Mouse (Mus musculus) stomach, embryonic 15.5 days (tissue): Measurements from ENCODE around the gene Slc9b1. TPM values are rescaled to one million over a fixed set of nuclear protein-coding genes. Genes with fewer than 3 reads are reported as not detected.

Source experiments
- ATAC-seq: fragments of 200-750 bp; cut with Nextera tagmentation; 2 replicates; pipeline ENCODE4 v1.8.0; 2017; ENCODE audit warnings: low read depth, moderate number of reproducible peaks, moderate TSS enrichment; ENCODE audit not compliant: insufficient read depth, low FRiP score
- H3K27ac ChIP-seq: fragments of 300-500 bp; sonication (generic); 2 replicates; pipeline ENCODE4 v1.5.1; 2015; ENCODE audit warnings: mild to moderate bottlenecking, inconsistent platforms
- H3K27me3 ChIP-seq: fragments of 300-500 bp; sonication (generic); replicated peaks from 2 replicates; pipeline ENCODE4 v1.6.1; 2015; ENCODE audit warnings: inconsistent platforms
- H3K36me3 ChIP-seq: fragments of 300-500 bp; sonication (generic); 2 replicates; pipeline ENCODE4 v1.6.1; 2015; ENCODE audit warnings: inconsistent platforms
- H3K4me1 ChIP-seq: fragments of 300-500 bp; sonication (generic); 2 replicates; pipeline ENCODE4 v1.6.1; 2015; ENCODE audit warnings: inconsistent platforms
- H3K4me2 ChIP-seq: fragments of 300-500 bp; sonication (generic); 2 replicates; pipeline ENCODE4 v1.6.1; 2015; ENCODE audit warnings: mild to moderate bottlenecking, inconsistent platforms
- H3K4me3 ChIP-seq: fragments of 300-500 bp; sonication (generic); replicated peaks from 2 replicates; pipeline ENCODE4 v1.5.1; 2015; ENCODE audit warnings: inconsistent platforms
- H3K9ac ChIP-seq: fragments of 300-500 bp; sonication (generic); 2 replicates; pipeline ENCODE4 v1.6.1; 2015; ENCODE audit warnings: inconsistent platforms
- H3K9me3 ChIP-seq: fragments of 300-500 bp; sonication (generic); 2 replicates; pipeline ENCODE4 v1.6.1; 2016; ENCODE audit warnings: inconsistent platforms
- WGBS: fragments of 180-500 bp; shearing (Covaris S2); methylation state at CpG from one replicate; pipeline ENCODE4 v1.1.7; 2015; 5-methylcytosine and 5-hydroxymethylcytosine counted together
- polyA plus RNA-seq: library from polyadenylated mRNA; unstranded; fragments of >200 nt; fragmentation: Nextera tagmentation; extraction: Ambion mirVana; gene quantifications from 2 replicates; pipeline ENCODE4 v1.2.1, GENCODE M21; 2015

Slc9b1 gene
- polyA plus RNA-seq, result 0.13 and 0.17 TPM in 2 replicates

- no peak within 1 kb of the TSS for H3K27ac ChIP-seq
- H3K9me3 ChIP-seq, result no peaks in the 10 kb centered on the region
- 79% methylated on average over 14 of the region's 14 CpGs for WGBS
- no peak within 1 kb of the TSS for H3K4me2 ChIP-seq
- ATAC-seq, result no peak
- no peak within 1 kb of the TSS for H3K9ac ChIP-seq
- no peak within 1 kb of the TSS for H3K4me3 ChIP-seq
- no peaks in the 10 kb centered on the region for H3K4me1 ChIP-seq
- no peaks in the 10 kb centered on the region for H3K27me3 ChIP-seq
- H3K36me3 ChIP-seq, result no peaks in the 10 kb centered on the region
Measured at GRCm38 (mm10) chr3:135347739-135348264, at the start of gene Slc9b1. Slc9b1 (plus strand) TSS chr3:135348029.

DNA sequence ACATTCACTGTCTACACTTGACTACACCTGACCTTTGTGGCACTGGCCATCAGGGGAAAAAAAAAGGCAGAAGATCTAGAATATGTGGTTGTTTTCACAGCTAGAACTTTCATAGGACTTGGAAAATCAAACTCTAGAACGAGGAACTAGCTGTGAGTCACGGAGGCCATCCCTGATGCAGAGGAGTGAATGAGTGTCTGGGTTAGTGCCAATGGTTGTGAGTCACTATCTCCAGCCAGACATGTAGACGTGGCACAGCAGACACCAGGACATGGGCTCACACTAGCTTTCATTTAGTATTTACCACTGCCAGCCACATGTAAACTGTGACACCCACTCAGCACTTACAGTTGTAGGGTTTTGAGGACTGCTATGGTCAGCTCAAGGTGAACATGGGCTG lies 49.3 kb upstream of the Slc9b1 start:
- H3K4me2 ChIP-seq, result no peak overlapping the region
- no peak overlapping the region for H3K9ac ChIP-seq
- WGBS, result 78% methylated on average over 3 of the region's 3 CpGs
- no peak for ATAC-seq
- no peak overlapping the region for H3K4me3 ChIP-seq
- no peaks in the 10 kb centered on the region for H3K4me1 ChIP-seq
- H3K27me3 ChIP-seq, result no peaks in the 10 kb centered on the region
- H3K36me3 ChIP-seq, result no peaks in the 10 kb centered on the region
- H3K9me3 ChIP-seq, result no peaks in the 10 kb centered on the region
- H3K27ac ChIP-seq, result no peak overlapping the region

DNA sequence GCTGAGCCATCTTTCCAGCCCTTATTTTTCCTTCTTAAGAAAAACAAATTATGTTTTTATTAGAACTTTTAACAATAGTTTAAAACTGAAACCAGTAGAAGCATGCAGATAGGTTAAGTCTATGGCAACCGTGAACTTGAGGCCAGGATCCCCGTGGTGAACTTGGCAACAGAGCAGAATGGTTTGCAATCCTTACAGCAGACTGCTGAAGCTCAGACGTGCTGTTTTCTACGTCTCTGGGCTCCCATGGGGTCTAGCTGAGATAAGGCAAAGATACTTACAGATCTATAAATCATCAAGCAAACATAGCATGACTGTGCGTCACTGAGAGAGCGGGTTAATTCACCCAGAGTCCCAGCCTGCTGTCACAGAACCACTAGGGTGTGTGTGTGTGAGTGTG lies 47.7 kb upstream of the Slc9b1 start:
- Histone ChIP-seq H3K4me2 (no peak overlapping the region), H3K4me3 (no peak overlapping the region), H3K36me3 (no peaks in the 10 kb centered on the region), H3K4me1 (0 out of 2 replicates have a peak, but pooled peaks cover 3% of the 10 kb centered on the region), H3K27ac (no peak overlapping the region), H3K9me3 (no peaks in the 10 kb centered on the region), H3K27me3 (no peaks in the 10 kb centered on the region), H3K9ac (no peak overlapping the region)
- 60% methylated on average over 6 of the region's 6 CpGs for WGBS
- no peak for ATAC-seq

- no peak for ATAC-seq
- H3K27ac ChIP-seq, result no peak overlapping the region
- H3K4me1 ChIP-seq, result 0 out of 2 replicates have a peak, but pooled peaks cover 3% of the 10 kb centered on the region
- no peaks in the 10 kb centered on the region for H3K36me3 ChIP-seq
- WGBS, result 45% methylated on average over 6 of the region's 6 CpGs
- no peaks in the 10 kb centered on the region for H3K27me3 ChIP-seq
- H3K9ac ChIP-seq, result no peak overlapping the region
- H3K9me3 ChIP-seq, result no peaks in the 10 kb centered on the region
- no peak overlapping the region for H3K4me3 ChIP-seq
- no peak overlapping the region for H3K4me2 ChIP-seq
Measured at GRCm38 (mm10) chr3:135304060-135304459, 43.8 kb upstream of the Slc9b1 start.

DNA sequence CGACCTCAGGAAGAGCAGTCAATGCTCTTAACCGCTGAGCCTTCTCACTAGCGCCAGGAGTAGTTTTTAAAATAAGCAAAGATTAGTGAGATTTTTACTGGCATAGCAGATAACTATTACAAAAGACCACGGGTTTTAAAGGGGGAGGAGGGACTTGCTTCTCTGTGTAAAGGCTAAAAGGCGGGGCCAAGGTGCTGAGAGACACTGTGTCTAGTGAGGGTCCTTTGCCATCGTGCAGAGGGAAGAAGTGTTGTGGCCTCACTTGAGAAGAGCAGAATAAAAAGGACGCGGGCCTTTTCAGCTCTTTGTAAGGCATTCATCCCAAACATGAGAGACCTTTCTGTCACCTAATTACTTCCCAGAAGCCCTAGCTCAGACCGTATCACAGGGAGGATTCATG lies 43.3 kb upstream of the Slc9b1 start:
- WGBS, result 29% methylated on average over 9 of the region's 9 CpGs

GRCm38 (mm10) chr3:135307411-135308259 lies 40.2 kb upstream of the Slc9b1 start, which contains the start of gene Slc9b2:
Slc9b2 (plus strand) TSS chr3:135307700.
- H3K9me3 ChIP-seq, result no peaks in the 10 kb centered on the region
- no peak within 1 kb of the TSS for H3K27ac ChIP-seq
- peak; percentile 94 for ATAC-seq
- H3K36me3 ChIP-seq, result no peaks in the 10 kb centered on the region
- H3K4me1 ChIP-seq, result 0 out of 2 replicates have a peak, but pooled peaks cover 3% of the 10 kb centered on the region
- H3K9ac ChIP-seq, result no peak within 1 kb of the TSS
- WGBS, result 8% methylated on average over 28 of the region's 28 CpGs
- no peaks in the 10 kb centered on the region for H3K27me3 ChIP-seq
- H3K4me2 ChIP-seq, result peak within 1 kb of the TSS; percentile 68
- H3K4me3 ChIP-seq, result peak within 1 kb of the TSS; percentile 37

More for the DNA sequence above, 43.3 kb upstream of the Slc9b1 start:
- Histone ChIP-seq H3K4me2 (no peak overlapping the region), H3K9ac (no peak overlapping the region), H3K36me3 (no peaks in the 10 kb centered on the region), H3K27ac (no peak overlapping the region), H3K4me1 (0 out of 2 replicates have a peak, but pooled peaks cover 3% of the 10 kb centered on the region), H3K9me3 (no peaks in the 10 kb centered on the region), H3K27me3 (no peaks in the 10 kb centered on the region), H3K4me3 (no peak overlapping the region)
- ATAC-seq, result no peak

DNA sequence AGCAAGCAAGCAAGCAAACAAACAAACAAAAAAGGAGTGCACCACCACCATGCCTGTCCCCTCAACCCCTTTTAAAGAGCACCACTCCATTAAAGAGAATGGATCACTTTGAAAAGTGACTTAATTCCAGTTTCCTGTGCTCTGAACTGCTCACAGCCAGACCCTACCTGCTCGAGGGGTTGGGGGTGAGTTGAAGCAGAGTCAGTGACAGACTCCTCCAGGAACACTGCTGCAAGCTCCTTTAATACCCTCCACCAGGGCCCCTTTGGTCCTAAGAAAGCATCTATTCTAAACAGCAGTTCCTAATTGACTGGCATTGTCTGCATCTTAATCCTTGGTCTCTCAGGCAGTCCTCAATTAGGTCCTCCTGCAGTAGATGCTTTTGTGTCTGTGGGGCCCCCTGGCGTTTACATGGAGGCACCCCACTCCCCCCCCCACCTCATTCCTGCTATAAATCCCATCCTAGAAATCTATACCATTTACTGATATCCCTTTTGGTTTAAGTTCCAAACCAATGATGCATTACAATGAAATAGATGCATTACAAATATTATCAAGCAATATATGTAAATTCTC lies 34.8 kb upstream of the Slc9b1 start:
- Histone ChIP-seq H3K4me1 (no peaks in the 10 kb centered on the region), H3K36me3 (no peaks in the 10 kb centered on the region), H3K9me3 (no peaks in the 10 kb centered on the region), H3K9ac (no peak overlapping the region), H3K27me3 (no peaks in the 10 kb centered on the region), H3K4me3 (no peak overlapping the region), H3K27ac (no peak overlapping the region), H3K4me2 (no peak overlapping the region)
- WGBS, result 41% methylated on average over 2 of the region's 2 CpGs
- no peak for ATAC-seq

DNA sequence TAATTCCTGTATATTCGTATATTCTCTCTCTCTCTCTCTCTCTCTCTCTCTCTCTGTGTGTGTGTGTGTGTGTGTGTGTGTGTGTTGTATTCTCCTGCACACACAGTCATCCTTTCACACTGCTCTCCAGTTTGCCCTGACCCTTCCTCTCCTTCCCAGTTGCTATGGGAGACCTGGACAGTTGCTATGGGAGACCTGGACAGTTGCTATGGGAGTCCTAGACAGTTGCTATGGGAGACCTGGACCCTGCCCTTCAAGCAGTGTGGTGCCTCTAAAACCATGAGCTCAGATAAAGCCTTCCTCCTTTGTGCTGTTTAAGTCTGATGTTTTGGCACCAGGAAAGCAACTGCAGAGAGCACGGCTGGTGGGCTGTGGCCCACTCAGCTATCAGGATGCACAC lies 34.1 kb upstream of the Slc9b1 start:
- no peaks in the 10 kb centered on the region for H3K9me3 ChIP-seq
- H3K9ac ChIP-seq, result no peak overlapping the region
- H3K27ac ChIP-seq, result no peak overlapping the region
- H3K4me2 ChIP-seq, result no peak overlapping the region
- H3K4me3 ChIP-seq, result no peak overlapping the region
- WGBS, result 71% methylated on average over 2 of the region's 2 CpGs
- no peak for ATAC-seq
- no peaks in the 10 kb centered on the region for H3K36me3 ChIP-seq
- no peaks in the 10 kb centered on the region for H3K27me3 ChIP-seq
- no peaks in the 10 kb centered on the region for H3K4me1 ChIP-seq

GRCm38 (mm10) chr3:135314811-135315210 lies 33.0 kb upstream of the Slc9b1 start:
- Histone ChIP-seq H3K27me3 (no peaks in the 10 kb centered on the region), H3K4me1 (no peaks in the 10 kb centered on the region), H3K4me3 (no peak overlapping the region), H3K9me3 (no peaks in the 10 kb centered on the region), H3K36me3 (no peaks in the 10 kb centered on the region), H3K9ac (no peak overlapping the region), H3K4me2 (no peak overlapping the region), H3K27ac (no peak overlapping the region)
- no peak for ATAC-seq
- WGBS, result 67% methylated on average over 2 of the region's 2 CpGs

DNA sequence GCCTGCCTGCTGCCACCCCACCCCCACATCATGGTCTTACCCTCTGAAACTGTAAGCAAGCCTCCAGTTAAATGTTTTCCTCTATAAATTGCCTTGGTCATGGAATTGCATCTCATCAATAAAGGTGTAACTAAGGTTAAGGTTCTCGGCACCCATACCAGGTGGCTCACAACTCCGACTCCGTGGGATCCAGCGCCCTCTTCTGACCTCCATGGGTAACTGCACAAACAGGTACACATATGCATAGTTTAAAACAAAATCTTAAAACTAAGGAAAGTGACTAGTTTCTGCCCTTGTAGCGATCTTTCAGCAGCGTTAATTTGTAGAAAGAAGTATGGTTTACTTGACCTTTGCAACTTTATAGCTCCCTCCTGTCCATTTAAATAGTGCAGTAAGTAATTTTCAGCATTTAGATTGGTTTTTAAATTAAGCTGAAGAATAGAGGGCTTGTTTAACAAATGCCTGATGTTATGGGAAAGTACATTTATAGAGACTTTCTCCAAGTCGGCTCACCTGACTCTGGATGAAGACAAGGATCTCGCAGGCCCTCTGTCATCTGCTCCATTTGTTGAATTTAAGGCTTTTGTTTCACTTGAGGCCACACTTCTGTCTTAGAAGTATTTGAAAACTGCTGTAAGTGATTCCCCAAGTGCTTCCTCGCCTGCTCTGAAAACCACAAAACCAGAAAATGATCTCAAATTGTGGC lies 32.0 kb upstream of the Slc9b1 start:
- no peak overlapping the region for H3K27ac ChIP-seq
- no peak overlapping the region for H3K4me2 ChIP-seq
- no peak overlapping the region for H3K9ac ChIP-seq
- no peaks in the 10 kb centered on the region for H3K27me3 ChIP-seq
- no peaks in the 10 kb centered on the region for H3K9me3 ChIP-seq
- H3K4me1 ChIP-seq, result no peaks in the 10 kb centered on the region
- no peak overlapping the region for H3K4me3 ChIP-seq
- H3K36me3 ChIP-seq, result no peaks in the 10 kb centered on the region
- WGBS, result 85% methylated on average over 9 of the region's 9 CpGs
- no peak for ATAC-seq

DNA sequence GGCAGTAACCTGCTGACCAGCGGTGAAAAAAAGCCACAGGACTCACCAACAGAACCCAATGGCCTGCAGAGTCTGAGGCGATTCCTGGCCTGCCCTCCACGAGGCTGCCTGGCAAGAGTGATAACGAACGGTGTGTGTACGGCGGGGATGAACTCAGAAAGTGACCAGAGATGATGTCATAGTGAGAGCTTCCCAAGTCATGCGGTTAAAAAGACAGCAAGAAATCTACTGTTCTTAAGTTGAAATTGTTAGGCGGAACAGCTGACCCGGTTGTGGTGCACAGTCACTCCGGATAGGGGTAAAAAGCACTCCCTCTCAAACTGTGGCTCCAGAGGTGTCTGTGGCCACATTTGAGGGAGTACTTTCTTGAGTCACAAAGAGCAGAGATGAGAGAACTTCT lies 29.5 kb upstream of the Slc9b1 start:
- Histone ChIP-seq H3K9ac (no peak overlapping the region), H3K27ac (no peak overlapping the region)
- 82% methylated on average over 11 of the region's 11 CpGs for WGBS

DNA sequence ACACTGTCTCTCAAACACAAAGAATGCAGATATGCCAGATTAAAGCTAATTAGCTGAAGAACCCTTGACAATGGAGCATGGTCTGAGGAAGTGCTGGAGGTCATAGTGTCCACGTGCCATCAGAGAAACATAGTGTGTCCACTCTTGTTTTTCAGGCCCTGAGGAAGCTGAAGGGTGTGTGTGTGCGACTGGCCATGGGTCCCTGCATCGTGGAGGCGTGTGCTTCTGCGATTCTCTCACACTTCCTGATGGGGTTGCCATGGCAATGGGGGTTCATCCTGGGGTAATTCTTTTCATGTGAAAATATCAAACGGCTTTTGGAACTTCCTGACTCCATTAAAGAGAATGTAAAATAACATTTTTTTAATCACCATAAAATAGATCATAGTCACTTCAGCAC lies 23.5 kb upstream of the Slc9b1 start:
- H3K4me3 ChIP-seq, result no peak overlapping the region
- no peak for ATAC-seq
- H3K4me1 ChIP-seq, result no peaks in the 10 kb centered on the region
- H3K4me2 ChIP-seq, result no peak overlapping the region
- H3K27ac ChIP-seq, result no peak overlapping the region
- no peaks in the 10 kb centered on the region for H3K9me3 ChIP-seq
- H3K9ac ChIP-seq, result no peak overlapping the region
- H3K36me3 ChIP-seq, result no peaks in the 10 kb centered on the region
- WGBS, result 72% methylated on average over 6 of the region's 6 CpGs
- H3K27me3 ChIP-seq, result no peaks in the 10 kb centered on the region

More for the DNA sequence above, 29.5 kb upstream of the Slc9b1 start:
- H3K36me3 ChIP-seq, result no peaks in the 10 kb centered on the region
- no peaks in the 10 kb centered on the region for H3K27me3 ChIP-seq
- ATAC-seq, result no peak
- no peak overlapping the region for H3K4me3 ChIP-seq
- no peaks in the 10 kb centered on the region for H3K4me1 ChIP-seq
- H3K4me2 ChIP-seq, result no peak overlapping the region
- H3K9me3 ChIP-seq, result no peaks in the 10 kb centered on the region
